Mouse (Mus musculus) limb, embryonic 12.5 days (tissue): ENCODE results near the gene Atg10. TPM values are rescaled to one million over a fixed set of nuclear protein-coding genes. Genes with fewer than 3 reads are reported as not detected.

Source experiments
- polyA plus RNA-seq: library from polyadenylated mRNA; unstranded; fragments of >200 nt; fragmentation: Nextera tagmentation; extraction: Ambion mirVana; gene quantifications from 2 replicates; pipeline ENCODE4 v1.2.1, GENCODE M21; 2016

The Atg10 gene
- polyA plus RNA-seq, 1 experiment from 2014 or later: 15.4 TPM

Other genes starting within 250 kb of the Atg10 start
- gene Ssbp2, start 236.3 kb upstream of the Atg10 start, polyA plus RNA-seq: 230 and 235 TPM in 2 replicates